Mouse (Mus musculus) liver, adult (tissue): ENCODE results near the gene Sp8.

Source experiments
- GATA4 ChIP-seq: IDR thresholded peaks from 2 replicates; pipeline ENCODE4 v1.6.1; 2014; ENCODE audit warnings: mild to moderate bottlenecking, low read length; ENCODE audit not compliant: insufficient replicate concordance

Gene Sp8

DNA sequence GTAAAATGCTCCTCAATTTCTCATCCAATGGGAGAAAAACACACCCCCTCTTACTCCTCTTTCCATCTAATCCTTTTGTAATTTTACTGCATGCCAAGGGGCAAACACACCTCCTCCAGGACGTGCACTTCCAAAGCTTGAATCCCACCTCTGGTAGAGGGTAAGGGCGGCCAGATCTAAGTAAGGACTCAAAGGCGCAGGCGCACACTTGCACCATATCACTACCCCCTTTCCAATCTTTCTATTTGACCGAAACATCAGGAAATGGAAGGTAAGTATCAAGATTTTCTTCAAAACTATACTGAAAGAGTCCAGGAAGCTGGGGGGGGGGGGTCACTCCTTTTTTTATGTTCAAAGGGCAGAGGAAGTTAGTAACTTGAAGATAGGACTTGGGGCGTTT lies at the start of gene Sp8:
Gene Sp8 (plus strand): TSS at position 109 of the 400 bp plus-strand sequence.
- no peak for TF ChIP-seq GATA4

GRCm38 (mm10) chr12:118811328-118811961 lies 34.7 kb upstream of the Sp8 start:
- no peak for TF ChIP-seq GATA4

DNA sequence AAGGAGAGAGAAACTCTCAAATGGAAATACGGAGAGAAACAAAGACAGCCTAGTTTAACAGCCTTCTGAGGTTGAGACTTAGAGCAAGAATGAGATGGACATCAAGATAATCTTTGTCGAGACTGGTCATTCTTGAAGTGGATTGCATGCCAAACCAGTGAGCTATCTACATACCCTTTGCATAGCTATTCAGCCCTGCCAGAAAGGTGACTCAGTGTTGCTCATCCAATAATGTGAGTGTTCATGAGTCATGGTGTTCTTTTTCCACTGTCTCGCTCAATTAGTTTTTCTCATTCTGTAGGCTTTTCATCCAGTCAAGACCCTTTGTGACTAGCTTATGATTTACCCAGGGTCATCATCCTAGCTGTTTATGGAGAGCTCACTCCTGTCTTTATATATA lies 31.6 kb upstream of the Sp8 start:
- TF ChIP-seq GATA4 = no peak

DNA sequence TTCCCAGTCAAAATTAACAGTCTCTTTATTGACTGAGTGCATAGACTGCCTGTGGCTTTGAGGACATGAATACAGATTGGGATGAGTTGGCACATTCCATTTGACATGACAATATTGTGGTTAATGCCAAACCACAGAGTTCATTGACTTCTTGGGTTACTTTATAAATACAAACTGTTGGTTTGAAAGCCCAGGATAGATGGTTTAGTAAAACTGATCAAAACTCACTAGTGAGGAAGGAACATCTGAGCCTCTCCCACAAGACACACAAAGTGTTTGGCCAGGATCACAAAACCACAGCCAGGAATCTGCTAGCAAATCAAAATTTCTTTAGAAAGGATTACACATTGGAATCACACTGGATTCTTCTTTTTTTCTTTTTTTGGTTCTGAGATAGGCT lies 30.0 kb upstream of the Sp8 start:
- no peak for TF ChIP-seq GATA4

GRCm38 (mm10) chr12:118829881-118830280 lies 16.2 kb upstream of the Sp8 start:
- no peak for TF ChIP-seq GATA4

- no peak for TF ChIP-seq GATA4
These were observed 9.5 kb upstream of the Sp8 start for GRCm38 (mm10) chr12:118836411-118837341.

- no peak for TF ChIP-seq GATA4
These were observed 8.8 kb upstream of the Sp8 start for GRCm38 (mm10) chr12:118837361-118837760.

GRCm38 (mm10) chr12:118838260-118838659 lies 7.9 kb upstream of the Sp8 start:
- TF ChIP-seq GATA4 = no peak

- no peak for TF ChIP-seq GATA4
These were observed 6.7 kb upstream of the Sp8 start for GRCm38 (mm10) chr12:118839398-118839797.

DNA sequence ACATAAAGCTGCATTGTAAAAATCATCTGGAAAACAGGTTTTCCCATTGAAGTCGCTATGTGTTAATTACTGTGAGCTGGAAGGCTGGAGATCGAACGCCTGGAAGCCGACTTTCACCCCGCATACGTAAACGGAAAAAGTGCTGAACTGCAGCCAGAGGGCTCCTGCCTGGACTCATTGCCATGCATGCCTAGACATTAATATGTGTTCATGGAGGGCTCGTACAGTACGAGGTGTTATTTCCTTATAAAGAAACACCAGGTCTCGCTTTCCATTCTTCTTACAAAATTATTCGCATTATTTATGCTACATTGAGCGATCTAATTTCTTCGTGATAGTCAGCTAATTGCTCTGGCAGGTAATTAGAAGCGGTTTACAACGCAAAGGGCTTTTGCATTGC lies 5.8 kb upstream of the Sp8 start:
- no peak for TF ChIP-seq GATA4

DNA sequence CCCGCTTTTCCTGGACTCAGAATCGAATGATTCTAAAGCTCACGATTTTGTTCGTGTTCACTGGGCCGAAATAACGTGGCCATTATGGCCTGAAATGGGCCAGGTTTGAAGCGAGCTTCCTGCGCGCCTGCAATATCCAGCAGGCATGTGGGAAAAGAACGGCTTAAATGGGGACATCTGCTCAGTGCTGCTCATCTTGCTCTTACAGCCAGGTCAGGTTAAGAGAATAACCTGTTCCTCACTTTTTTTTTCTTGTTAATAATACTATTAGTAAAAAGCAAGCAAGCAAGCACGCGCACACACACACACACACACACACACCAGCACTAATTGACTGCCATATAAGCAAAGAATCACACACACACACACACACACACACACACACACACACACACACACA lies 5.3 kb upstream of the Sp8 start:
- TF ChIP-seq GATA4 = no peak

GRCm38 (mm10) chr12:118841381-118841922 lies 4.7 kb upstream of the Sp8 start:
- no peak for TF ChIP-seq GATA4

- TF ChIP-seq GATA4 = no peak
These were observed 4.1 kb upstream of the Sp8 start for GRCm38 (mm10) chr12:118841971-118842550.

GRCm38 (mm10) chr12:118842671-118843411 lies 3.3 kb upstream of the Sp8 start:
- no peak for TF ChIP-seq GATA4

GRCm38 (mm10) chr12:118844111-118844510 lies 2.0 kb upstream of the Sp8 start:
- TF ChIP-seq GATA4 = no peak
